9 mouse cellular contexts compared by ENCODE assay signal in genomic region chr5:148443734-148444133, GRCm38 (mm10). TPM values are rescaled to one million over a fixed set of nuclear protein-coding genes. Genes with fewer than 3 reads are reported as not detected.
A peak's percentile ranks its signal among the peaks of the same experiment; 100 is the strongest.
DNase-seq lines count a peak whose midpoint lies in the region; ATAC-seq and TF ChIP-seq lines count a peak whose summit lies in the region.
"Had no signal": no experiment of that assay in that cellular context is flagged by ENCODE, and none has a peak within 500 bp of the region (broad histone marks: within the 10 kb centered on the region; RNA-seq: fewer than 3 reads in every experiment).

No protein-coding gene starts in this region.

- intact Hi-C loops in heart, postnatal 10 days (cut with DNase I), result no loop called here

- ATAC-seq in intestine, embryonic 15.5 days, result 0 out of 2 replicates have a peak, but pooled peaks have one; percentile 15
- ATAC-seq in intestine, postnatal 0 days, result no peak
- ATAC-seq in embryonic facial prominence, embryonic 15.5 days (ENCODE audit: insufficient number of reproducible peaks, low FRiP score, low TSS enrichment, low read depth), result peak; percentile 61

- H3K27me3 ChIP-seq in intestine, embryonic 15.5 days (replicated peaks), result no peaks in the 10 kb centered on the region
- no peaks in the 10 kb centered on the region for H3K27me3 ChIP-seq in intestine, postnatal 0 days (replicated peaks; ENCODE audit: control insufficient read depth, insufficient read depth, low read length)
- H3K27me3 ChIP-seq in embryonic facial prominence, embryonic 15.5 days, result no peaks in the 10 kb centered on the region
- no peaks in the 10 kb centered on the region for H3K27me3 ChIP-seq in hindbrain, embryonic 10.5 days (ENCODE audit: insufficient read depth, poor library complexity, severe bottlenecking)
- H3K27me3 ChIP-seq: CH12.LX had no signal

- WGBS in intestine, embryonic 15.5 days, result 73% methylated on average over 5 of the region's 5 CpGs
- 70% methylated on average over 5 of the region's 5 CpGs for WGBS in intestine, postnatal 0 days
- 43% methylated on average over 5 of the region's 5 CpGs for WGBS in embryonic facial prominence, embryonic 15.5 days
- WGBS in hindbrain, embryonic 10.5 days, result 79% methylated on average over 5 of the region's 5 CpGs

- H3K9me3 ChIP-seq in intestine, embryonic 15.5 days, result no peaks in the 10 kb centered on the region; the same call in 1 of the 2 replicates
- H3K9me3 ChIP-seq in intestine, postnatal 0 days (ENCODE audit: control insufficient read depth), result no peaks in the 10 kb centered on the region
- no peaks in the 10 kb centered on the region for H3K9me3 ChIP-seq in embryonic facial prominence, embryonic 15.5 days (replicated peaks)
- H3K9me3 ChIP-seq in hindbrain, embryonic 10.5 days, result peaks cover 9% of the 10 kb centered on the region; the same call in 1 of the 2 replicates

- H3K4me1 ChIP-seq in intestine, embryonic 15.5 days (replicated peaks), result no peaks in the 10 kb centered on the region
- no peaks in the 10 kb centered on the region for H3K4me1 ChIP-seq in intestine, postnatal 0 days (replicated peaks; ENCODE audit: control insufficient read depth, insufficient read depth, low read length)
- peaks cover 10% of the 10 kb centered on the region for H3K4me1 ChIP-seq in embryonic facial prominence, embryonic 15.5 days
- no peaks in the 10 kb centered on the region for H3K4me1 ChIP-seq in hindbrain, embryonic 10.5 days (replicated peaks)

- peak; percentile 77 to 80 for DNase-seq in heart, postnatal 10 days
- DNase-seq in lung, postnatal 10 days, result peak; percentile 66
- DNase-seq in retina, postnatal 1 day, result no peak
- DNase-seq in c-Kit-positive CD71-positive TER-119-positive erythroid progenitor cells, embryonic 14.5 days (ENCODE audit: low spot score), result no peak
- no peak for DNase-seq in hindbrain, embryonic 10.5 days (ENCODE audit: low spot score)

- H3K27ac ChIP-seq in intestine, embryonic 15.5 days, result no peak overlapping the region
- no peak overlapping the region for H3K27ac ChIP-seq in intestine, postnatal 0 days (ENCODE audit: low read depth, low read length)
- peak overlapping the region; percentile 53 for H3K27ac ChIP-seq in embryonic facial prominence, embryonic 15.5 days (replicated peaks)
- H3K27ac ChIP-seq in hindbrain, embryonic 10.5 days, result no peak overlapping the region

- no peak overlapping the region for H3K4me2 ChIP-seq in intestine, embryonic 15.5 days (replicated peaks)
- H3K4me2 ChIP-seq in intestine, postnatal 0 days (replicated peaks; ENCODE audit: low read depth), result no peak overlapping the region
- no peak overlapping the region for H3K4me2 ChIP-seq in embryonic facial prominence, embryonic 15.5 days (replicated peaks)

- no peak overlapping the region for H3K4me3 ChIP-seq in intestine, embryonic 15.5 days (replicated peaks)
- H3K4me3 ChIP-seq in intestine, postnatal 0 days (ENCODE audit: low read depth, low read length), result no peak overlapping the region
- H3K4me3 ChIP-seq in embryonic facial prominence, embryonic 15.5 days (replicated peaks), result no peak overlapping the region
- no peak overlapping the region for H3K4me3 ChIP-seq in hindbrain, embryonic 10.5 days

- TF ChIP-seq CTCF in intestine, postnatal 0 days (IDR thresholded peaks at IDR 0.05; ENCODE audit: low read depth), result no peak

- no peak overlapping the region for H3K9ac ChIP-seq in intestine, embryonic 15.5 days
- no peak overlapping the region for H3K9ac ChIP-seq in intestine, postnatal 0 days (ENCODE audit: low read depth, low read length)
- no peak overlapping the region for H3K9ac ChIP-seq in embryonic facial prominence, embryonic 15.5 days

- no peaks in the 10 kb centered on the region for H3K36me3 ChIP-seq in intestine, embryonic 15.5 days
- no peaks in the 10 kb centered on the region for H3K36me3 ChIP-seq in intestine, postnatal 0 days (ENCODE audit: control insufficient read depth, insufficient read depth)
- no peaks in the 10 kb centered on the region for H3K36me3 ChIP-seq in embryonic facial prominence, embryonic 15.5 days
- H3K36me3 ChIP-seq in hindbrain, embryonic 10.5 days, result no peaks in the 10 kb centered on the region

RNA-seq across cellular contexts. Expression of gene Slc7a1, which starts 44.0 kb away (rescaled TPM):
- polyA plus RNA-seq in intestine, embryonic 15.5 days (2015; fragmentation: Nextera tagmentation; extraction: Ambion mirVana), result 26.5 and 28.8 TPM in 2 replicates
- 10.8 and 11.7 TPM in 2 replicates for polyA plus RNA-seq in intestine, postnatal 0 days (2015; fragmentation: Nextera tagmentation; extraction: Ambion mirVana)
- polyA plus RNA-seq in embryonic facial prominence, embryonic 15.5 days (2015; fragmentation: Nextera tagmentation; extraction: Ambion mirVana), result 19.1 and 20.1 TPM in 2 replicates
- total RNA-seq in heart, postnatal 10 days (2021), result 10 to 100 TPM; 22.5 to 23.5 TPM
- polyA plus RNA-seq in hindbrain, embryonic 10.5 days (2016; fragmentation: Nextera tagmentation; extraction: Ambion mirVana), result 10.8 and 13.6 TPM in 2 replicates

Comparison
In these comparisons a context has a peak if more than half of its experiments do, and no peak if none do; other contexts are left out.
1. DNase-seq: peak in heart, postnatal 10 days (2 of 2) and lung, postnatal 10 days (single experiment); none in retina, postnatal 1 day (single experiment), c-Kit-positive CD71-positive TER-119-positive erythroid progenitor cells, embryonic 14.5 days (single experiment) and hindbrain, embryonic 10.5 days (single experiment).